Mouse (Mus musculus) lung, postnatal 0 days (tissue): ENCODE measurements at regions not wholly inside any gene's neighbourhood (a gene's known extent, or its start where the extent isn't known, plus 50 kb on each side); places are given as distances from the start of the nearest gene placed in this dataset.
"Not testable (repeated sequence)": the region's sequence is repeated elsewhere in the genome, so short reads cannot be mapped to it uniquely, and the experiment has no call there.

ENCODE experiments used
- ATAC-seq: fragments of 200-750 bp; cut with Nextera tagmentation; 2 replicates; pipeline ENCODE4 v1.8.0; 2017; ENCODE audit warnings: moderate library complexity
- DNase-seq: peaks from one replicate; pipeline ENCODE4 v3.0.0-alpha.2; 2016; ENCODE audit warnings: low spot score
- H3K27ac ChIP-seq: fragments of 300-500 bp; sonication (generic); 2 replicates; pipeline ENCODE4 v1.5.1; 2014; ENCODE audit warnings: antibody characterized with exemption, mild to moderate bottlenecking, low read length, mixed read lengths
- H3K27me3 ChIP-seq: fragments of 300-500 bp; sonication (generic); replicated peaks from 2 replicates; pipeline ENCODE4 v1.6.1; 2014; ENCODE audit warnings: low read length, mixed read lengths; ENCODE audit not compliant: insufficient read depth
- H3K36me3 ChIP-seq: fragments of 300-500 bp; sonication (generic); 2 replicates; pipeline ENCODE4 v1.6.1; 2014; ENCODE audit warnings: low read length, mixed read lengths; ENCODE audit not compliant: insufficient read depth
- H3K4me1 ChIP-seq: fragments of 300-500 bp; sonication (generic); 2 replicates; pipeline ENCODE4 v1.6.1; 2014; ENCODE audit warnings: antibody characterized with exemption, low read depth, low read length, mixed read lengths; ENCODE audit not compliant: insufficient read depth
- H3K4me2 ChIP-seq: fragments of 300-500 bp; sonication (generic); replicated peaks from 2 replicates; pipeline ENCODE4 v1.6.1; 2014; ENCODE audit warnings: low read depth, mild to moderate bottlenecking, low read length, moderate library complexity, mixed read lengths
- H3K4me3 ChIP-seq: fragments of 300-500 bp; sonication (generic); 2 replicates; pipeline ENCODE4 v1.5.1; 2014; ENCODE audit warnings: low read depth, low read length
- H3K9ac ChIP-seq: fragments of 300-500 bp; sonication (generic); replicated peaks from 2 replicates; pipeline ENCODE4 v1.6.1; 2014; ENCODE audit warnings: low read depth, mild to moderate bottlenecking
- H3K9me3 ChIP-seq: fragments of 300-500 bp; sonication (generic); 2 replicates; pipeline ENCODE4 v1.6.1; 2016; ENCODE audit warnings: low read length, mixed read lengths
- CTCF ChIP-seq: IDR thresholded peaks from 2 replicates; pipeline ENCODE4 v1.5.1; 2016; ENCODE audit warnings: antibody characterized with exemption, mild to moderate bottlenecking
- EP300 ChIP-seq: IDR thresholded peaks from 2 replicates; pipeline ENCODE4 v1.6.1; 2016; ENCODE audit warnings: antibody characterized with exemption, mild to moderate bottlenecking, control low read depth
- WGBS: fragments of 180-500 bp; shearing (Covaris S2); extraction: QIAGEN DNeasy Blood & Tissue Kit; methylation state at CpG from one replicate; pipeline ENCODE4 v1.1.7; 2014; 5-methylcytosine and 5-hydroxymethylcytosine counted together

DNA sequence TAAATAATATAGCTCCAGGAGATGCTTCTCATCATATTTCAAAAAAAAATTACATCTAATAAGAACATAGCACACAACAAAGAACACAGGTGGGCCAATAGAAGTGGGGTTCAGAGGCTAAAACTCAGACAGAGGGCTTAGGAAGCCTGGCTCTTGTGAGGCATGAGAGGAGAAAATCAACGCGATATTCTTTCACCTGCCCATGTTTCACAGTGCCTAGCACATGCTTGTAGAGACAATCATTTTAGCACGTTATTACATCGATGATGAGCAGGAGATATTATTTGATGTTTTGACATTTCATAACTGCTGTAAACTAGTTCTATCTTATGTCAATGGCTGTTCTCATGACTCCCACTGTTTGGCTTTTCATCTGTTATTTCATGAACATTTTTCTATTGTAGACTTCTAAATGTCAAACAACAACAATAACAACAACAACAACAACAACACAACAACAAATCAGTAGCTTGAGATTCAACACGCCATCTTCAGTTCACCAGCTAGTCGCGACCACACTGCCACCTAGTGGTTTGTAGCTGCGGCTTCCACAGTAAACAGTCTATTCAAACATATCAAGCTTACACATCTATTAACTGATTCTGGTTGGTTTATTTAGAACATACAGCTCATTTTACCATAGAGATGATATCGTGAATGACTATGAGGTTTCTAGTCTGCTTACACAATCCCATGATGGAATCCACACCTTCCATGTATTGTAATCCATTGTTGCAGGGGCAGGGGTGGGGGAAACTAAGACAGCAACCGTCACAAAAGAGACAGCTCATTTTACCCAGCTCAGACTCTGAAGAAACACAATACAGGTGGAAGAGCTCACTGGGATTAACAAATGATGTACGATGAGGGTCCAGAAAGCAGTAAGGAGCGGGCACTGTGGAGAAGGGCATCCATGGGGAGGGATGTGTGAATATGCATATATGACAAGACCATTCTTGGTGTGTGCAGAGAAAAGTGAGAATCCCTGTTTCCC is 60.5 kb upstream of the Tmem200a start:
- Histone ChIP-seq H3K4me2 (no peak overlapping the region), H3K36me3 (no peaks in the 10 kb centered on the region), H3K4me3 (no peak overlapping the region), H3K9ac (no peak overlapping the region), H3K9me3 (no peaks in the 10 kb centered on the region), H3K4me1 (no peaks in the 10 kb centered on the region), H3K27me3 (no peaks in the 10 kb centered on the region), H3K27ac (no peak overlapping the region)
- DNase-seq = peak; percentile 46
- WGBS = 32% methylated on average over 12 of the region's 12 CpGs
- ATAC-seq = peak; percentile 32; the same call in 1 of the 2 replicates
- no peak for TF ChIP-seq EP300
- peak; percentile 90 for TF ChIP-seq CTCF

DNA sequence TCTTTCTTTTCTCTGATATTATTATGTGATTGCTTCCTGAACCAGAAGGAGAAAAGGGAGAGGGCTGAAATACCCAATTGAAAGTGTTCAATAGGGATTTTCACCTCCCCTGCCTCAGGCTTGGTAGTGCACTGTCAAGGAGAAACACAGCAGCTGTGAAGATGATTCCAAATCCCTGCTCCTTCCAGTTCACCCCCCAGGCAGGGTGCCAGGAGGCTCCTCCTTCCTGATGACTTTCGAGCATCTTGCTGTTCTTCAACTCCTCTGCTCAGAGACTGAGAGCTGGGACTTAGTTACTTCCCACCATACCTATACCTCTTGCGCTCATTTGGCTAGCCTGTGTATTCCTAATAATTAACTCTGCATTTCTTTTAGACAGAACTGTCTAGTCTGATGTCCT is 73.7 kb upstream of the Tmem200a start:
- no peak for ATAC-seq
- H3K9me3 ChIP-seq = no peaks in the 10 kb centered on the region
- no peak overlapping the region for H3K4me2 ChIP-seq
- H3K36me3 ChIP-seq = no peaks in the 10 kb centered on the region
- H3K27ac ChIP-seq = no peak overlapping the region
- H3K4me1 ChIP-seq = no peaks in the 10 kb centered on the region
- TF ChIP-seq CTCF (no peak), EP300 (no peak)
- H3K27me3 ChIP-seq = no peaks in the 10 kb centered on the region
- H3K4me3 ChIP-seq = no peak overlapping the region
- WGBS = 71% methylated on average over 2 of the region's 2 CpGs
- no peak overlapping the region for H3K9ac ChIP-seq
- no peak for DNase-seq

DNA sequence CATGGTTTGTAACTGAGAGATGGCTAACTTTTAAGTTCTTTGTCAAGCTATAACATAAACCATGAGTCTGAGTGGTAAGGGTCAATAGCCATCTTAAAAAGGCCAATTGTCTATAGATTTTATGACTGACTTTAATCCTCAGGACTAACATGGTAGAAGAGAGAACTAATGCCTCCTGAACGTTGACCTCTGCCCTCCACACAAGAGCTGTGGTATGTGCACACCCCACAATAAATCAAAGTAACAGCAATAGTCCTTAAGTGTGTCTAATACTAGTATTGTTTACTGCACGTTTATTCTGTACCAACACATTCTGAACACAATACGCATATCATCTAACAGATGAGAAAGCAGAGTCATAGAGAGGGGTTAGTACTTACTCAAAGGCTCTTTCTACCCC is 70.7 kb upstream of the Samd3 start:
- Histone ChIP-seq H3K27ac (no peak overlapping the region), H3K36me3 (no peaks in the 10 kb centered on the region), H3K4me1 (no peaks in the 10 kb centered on the region), H3K4me2 (no peak overlapping the region), H3K27me3 (no peaks in the 10 kb centered on the region), H3K9me3 (no peaks in the 10 kb centered on the region), H3K4me3 (no peak overlapping the region), H3K9ac (no peak overlapping the region)
- DNase-seq = no peak
- 69% methylated on average over 3 of the region's 3 CpGs for WGBS
- TF ChIP-seq CTCF = no peak
- no peak for TF ChIP-seq EP300
- ATAC-seq = no peak

GRCm38 (mm10) chr10:26161139-26161538 is 68.4 kb upstream of the Samd3 start:
- not testable (repeated sequence) for H3K4me3 ChIP-seq, H3K27me3 ChIP-seq, H3K36me3 ChIP-seq, H3K27ac ChIP-seq, ATAC-seq, DNase-seq, H3K4me2 ChIP-seq, H3K9ac ChIP-seq, H3K9me3 ChIP-seq, H3K4me1 ChIP-seq

DNA sequence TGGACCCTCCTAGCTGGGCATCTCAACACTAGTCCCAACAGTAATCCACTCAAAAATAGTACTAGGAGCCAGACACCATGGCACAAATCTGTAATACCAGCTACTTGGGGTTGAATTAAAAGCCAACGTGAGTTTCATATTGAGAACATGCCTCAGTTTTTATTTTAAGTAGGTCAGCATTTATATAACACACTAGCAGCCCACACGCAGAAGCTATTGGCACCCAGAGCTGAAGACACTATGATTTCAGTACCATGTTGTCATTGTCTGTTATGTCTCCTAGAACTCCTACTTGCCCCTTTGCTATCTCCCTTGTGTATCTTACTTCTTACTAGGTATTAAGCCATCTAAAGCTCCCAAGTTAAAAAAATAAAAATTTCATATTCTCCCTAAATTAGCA is 65.0 kb upstream of the Samd3 start:
- no peaks in the 10 kb centered on the region for H3K27me3 ChIP-seq
- H3K9ac ChIP-seq = no peak overlapping the region
- H3K9me3 ChIP-seq = no peaks in the 10 kb centered on the region
- DNase-seq = no peak
- no peak for ATAC-seq
- WGBS = 78% methylated on average over 2 of the region's 2 CpGs
- H3K4me3 ChIP-seq = no peak overlapping the region
- H3K4me1 ChIP-seq = no peaks in the 10 kb centered on the region
- no peak overlapping the region for H3K27ac ChIP-seq
- TF ChIP-seq EP300 = no peak
- TF ChIP-seq CTCF = no peak
- H3K4me2 ChIP-seq = no peak overlapping the region
- no peaks in the 10 kb centered on the region for H3K36me3 ChIP-seq

GRCm38 (mm10) chr10:26177591-26177990 is 51.9 kb upstream of the Samd3 start:
- no peak overlapping the region for H3K4me3 ChIP-seq
- DNase-seq (no peak), ATAC-seq (no peak)
- H3K9me3 ChIP-seq = no peaks in the 10 kb centered on the region
- H3K9ac ChIP-seq = no peak overlapping the region
- H3K27me3 ChIP-seq = no peaks in the 10 kb centered on the region
- H3K36me3 ChIP-seq = no peaks in the 10 kb centered on the region
- H3K4me2 ChIP-seq = no peak overlapping the region
- no peak overlapping the region for H3K27ac ChIP-seq
- H3K4me1 ChIP-seq = no peaks in the 10 kb centered on the region
- 93% methylated on average over 1 of the region's 1 CpGs for WGBS
- TF ChIP-seq CTCF = no peak
- TF ChIP-seq EP300 = no peak
